Mouse (Mus musculus): Measurements from ENCODE around the gene Tmem168.

The Tmem168 gene

GRCm38 (mm10) chr6:13586154-13586553, 21.7 kb downstream of the Tmem168 start:
- no peak for DNase-seq (ENCODE audit: low spot score)

DNA sequence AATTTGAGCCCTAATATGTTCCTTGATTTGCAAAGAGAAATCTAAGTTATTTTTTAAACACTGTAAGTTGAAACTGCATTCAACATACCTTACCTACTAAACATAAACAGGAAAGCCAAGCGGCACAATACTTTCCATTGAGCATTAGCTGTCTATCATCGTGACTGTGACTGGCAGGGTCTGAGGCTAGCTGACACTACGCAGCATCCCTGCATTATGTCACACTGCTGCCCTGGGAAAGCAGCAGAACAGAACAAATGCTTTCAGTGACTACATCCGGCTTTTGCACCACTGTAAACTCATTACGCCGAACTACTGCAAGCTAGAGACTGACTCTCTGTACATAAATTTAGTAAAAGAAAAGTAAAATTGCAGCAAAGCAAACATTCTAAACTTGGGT, 23.1 kb downstream of the Tmem168 start:
- no peak for DNase-seq (ENCODE audit: low spot score)

GRCm38 (mm10) chr6:13582075-13582474, 25.8 kb downstream of the Tmem168 start:
- DNase-seq (ENCODE audit: low spot score) = no peak

DNA sequence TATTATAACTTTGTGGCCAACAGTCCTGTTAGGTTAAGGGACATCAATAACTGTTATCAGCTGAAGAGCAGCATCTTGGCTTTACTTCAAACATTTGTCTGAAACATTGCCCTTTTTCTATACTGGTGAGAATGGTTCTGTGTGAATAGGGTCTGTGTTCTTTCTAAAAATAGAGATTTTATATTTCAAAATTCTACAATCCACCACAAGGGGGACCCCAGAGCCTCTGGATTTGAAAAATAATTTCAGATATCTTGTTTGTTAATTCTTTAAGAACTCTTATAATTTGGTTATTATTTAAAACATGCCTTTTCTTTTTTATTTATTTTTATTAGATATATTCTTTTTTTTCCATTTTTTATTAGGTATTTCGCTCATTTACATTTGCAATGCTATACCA, 42.2 kb downstream of the Tmem168 start:
- no peak for DNase-seq (ENCODE audit: low spot score)

DNA sequence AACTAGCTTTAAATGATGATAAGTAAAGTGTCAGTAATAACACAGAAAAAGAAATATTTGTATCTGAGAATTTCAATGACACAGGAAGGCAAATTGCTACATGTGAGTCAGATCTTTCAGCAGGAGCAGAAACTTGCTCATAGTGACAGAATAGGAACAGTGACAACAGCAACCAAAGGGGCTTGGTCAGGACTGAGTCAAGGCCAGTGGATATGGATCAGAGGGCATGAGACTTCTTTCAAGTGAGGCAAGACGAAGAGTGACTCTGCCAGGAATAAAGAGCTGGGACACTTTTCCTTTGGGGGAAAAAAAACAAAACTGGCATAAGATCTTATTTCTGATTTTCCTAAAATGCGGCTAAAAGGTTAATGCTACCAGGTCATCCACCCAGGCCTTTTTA, 52.6 kb downstream of the Tmem168 start:
- DNase-seq (ENCODE audit: low spot score) = no peak

GRCm38 (mm10) chr6:13541761-13542160, 66.1 kb downstream of the Tmem168 start:
- DNase-seq (ENCODE audit: low spot score) = no peak

DNA sequence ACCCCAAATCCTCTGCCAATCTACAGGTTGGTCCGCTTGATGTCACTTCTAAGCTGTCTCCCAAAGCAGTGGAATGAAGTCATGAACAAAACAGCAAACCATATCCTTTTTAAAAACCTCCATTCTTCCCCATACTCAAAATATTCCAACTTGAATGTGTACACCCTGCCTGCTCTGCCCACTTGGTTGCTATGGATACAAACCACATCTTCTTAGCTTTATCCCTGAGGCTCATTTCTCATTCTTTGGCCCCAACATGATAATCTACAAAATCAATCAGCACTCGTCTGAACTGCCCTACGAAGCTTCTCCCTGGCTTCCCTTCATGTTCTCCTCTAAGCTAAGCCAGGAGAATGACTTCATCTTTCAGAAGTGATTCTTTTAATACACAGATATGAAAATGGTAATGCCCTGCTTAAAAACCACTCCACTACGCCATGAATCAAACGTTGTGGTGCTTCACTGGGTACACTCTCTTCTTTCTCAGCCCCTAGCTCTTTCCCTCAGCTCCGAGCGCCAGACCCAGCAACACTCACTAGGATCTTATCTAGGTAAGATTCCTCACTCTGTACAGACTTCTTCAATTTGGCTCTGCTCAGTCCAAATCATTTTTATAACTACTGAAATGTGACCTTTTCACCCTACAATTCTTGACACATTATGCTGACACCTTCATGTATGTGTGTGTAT, 70.5 kb downstream of the Tmem168 start:
- no peak for DNase-seq (ENCODE audit: low spot score)

Measured in ovary, postnatal 36 days (tissue).